Mouse (Mus musculus): ENCODE data around the gene Hat1. TPM values are rescaled to one million over a fixed set of nuclear protein-coding genes. Genes with fewer than 3 reads are reported as not detected.

The Hat1 gene
- polyA plus RNA-seq, 1 experiment = 6.3 TPM

DNA sequence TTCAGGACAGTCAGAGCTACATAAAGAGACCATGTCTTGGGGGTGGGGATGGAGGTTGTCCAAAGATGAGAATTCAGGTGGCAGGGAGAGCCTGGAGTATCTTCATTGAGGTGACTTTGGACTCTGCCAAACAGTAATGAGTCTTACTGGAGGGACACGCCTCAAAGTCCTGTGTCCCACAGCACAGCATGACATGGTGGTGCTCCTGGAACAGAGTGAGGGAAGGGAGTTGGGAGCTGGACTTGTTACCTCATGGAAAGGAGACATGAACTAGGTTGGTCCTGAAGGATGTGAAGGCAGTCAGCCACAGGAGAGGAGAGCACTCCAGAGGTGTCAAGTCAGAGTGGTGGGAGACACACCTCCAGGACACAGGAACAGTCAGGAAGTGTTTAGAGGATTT is 70.9 kb downstream of the Hat1 start:
- DNase-seq (ENCODE audit: low read depth, low spot score) = no peak
- WGBS = 69% methylated on average over 1 of the region's 1 CpGs

DNA sequence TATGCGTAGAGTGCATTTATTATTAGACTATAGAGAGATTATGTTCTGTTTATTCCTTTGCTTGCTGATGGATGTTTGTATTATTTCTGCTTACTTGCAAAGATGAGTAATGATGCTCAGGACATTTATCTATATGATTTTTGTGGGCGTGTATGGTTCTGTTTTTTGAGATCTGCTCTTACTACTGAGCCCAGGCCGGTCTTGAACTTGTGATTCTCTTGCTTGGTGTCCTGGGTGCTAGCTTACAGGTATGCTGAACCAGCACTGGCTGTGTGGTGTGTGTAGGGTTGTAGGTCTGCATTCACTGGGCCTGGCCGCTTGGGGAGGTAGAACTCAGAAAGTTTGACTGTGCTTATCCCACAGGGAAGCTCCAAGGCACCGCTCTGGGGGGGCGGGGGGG is 72.4 kb downstream of the Hat1 start:
- 86% methylated on average over 6 of the region's 6 CpGs for WGBS
- DNase-seq (ENCODE audit: low read depth, low spot score) = no peak

DNA sequence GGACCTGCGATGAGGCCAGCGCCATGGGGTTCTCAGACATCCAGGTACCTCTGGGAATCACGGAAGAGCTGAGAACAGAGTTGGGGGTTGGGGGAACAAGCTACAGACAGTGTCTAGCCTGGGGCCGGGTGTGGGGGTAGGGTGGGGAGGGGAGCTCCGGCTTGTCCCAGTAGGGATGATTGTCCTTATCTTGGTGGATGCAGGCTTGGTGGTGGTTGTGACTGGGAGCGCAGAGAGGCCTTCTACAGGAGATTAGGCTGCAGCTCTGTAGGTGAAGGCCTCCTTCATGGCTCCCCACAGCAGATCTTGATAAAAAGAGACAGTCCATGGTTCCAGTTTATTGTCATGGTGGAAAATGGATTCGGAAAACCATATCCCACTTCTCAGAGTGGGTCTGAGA is 72.8 kb downstream of the Hat1 start:
- no peak for DNase-seq (ENCODE audit: low read depth, low spot score)
- 81% methylated on average over 7 of the region's 7 CpGs for WGBS

- 85% methylated on average over 4 of the region's 4 CpGs for WGBS
- DNase-seq (ENCODE audit: low read depth, low spot score) = no peak
These were observed 73.3 kb downstream of the Hat1 start for GRCm38 (mm10) chr2:71462066-71462465.

DNA sequence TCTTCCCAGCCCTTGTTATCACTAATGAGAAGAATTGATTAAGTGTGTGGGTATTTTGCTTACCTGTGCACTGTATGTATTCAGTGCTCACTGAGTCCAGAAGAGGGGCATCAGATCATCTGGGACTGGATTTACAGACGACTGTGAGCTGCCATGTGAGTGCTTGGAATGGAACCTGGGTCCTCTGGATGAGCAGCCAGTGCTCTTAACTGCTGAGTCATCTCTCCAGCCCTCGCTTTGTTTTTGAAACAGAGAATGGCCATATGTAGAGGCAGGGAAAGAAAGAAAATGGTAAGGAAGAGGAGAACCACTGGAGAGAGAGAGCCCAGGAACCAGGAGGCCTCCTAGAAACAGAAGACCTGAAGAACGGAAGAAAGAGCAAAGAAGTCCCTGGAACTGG is 73.8 kb downstream of the Hat1 start:
- 80% methylated on average over 3 of the region's 3 CpGs for WGBS
- no peak for DNase-seq (ENCODE audit: low read depth, low spot score)

GRCm38 (mm10) chr2:71466103-71466502 is 77.3 kb downstream of the Hat1 start:
- 47% methylated on average over 6 of the region's 6 CpGs for WGBS
- no peak for DNase-seq (ENCODE audit: low read depth, low spot score)

GRCm38 (mm10) chr2:71466861-71467450 is 78.2 kb downstream of the Hat1 start:
- no peak for DNase-seq (ENCODE audit: low read depth, low spot score)
- 80% methylated on average over 11 of the region's 11 CpGs for WGBS

GRCm38 (mm10) chr2:71471094-71471493 is 82.3 kb downstream of the Hat1 start:
- WGBS = 90% methylated on average over 6 of the region's 6 CpGs
- no peak for DNase-seq (ENCODE audit: low read depth, low spot score)

- WGBS = 64% methylated on average over 7 of the region's 7 CpGs
- DNase-seq (ENCODE audit: low read depth, low spot score) = no peak
These were observed 85.1 kb downstream of the Hat1 start for GRCm38 (mm10) chr2:71473830-71474229.

- 73% methylated on average over 7 of the region's 7 CpGs for WGBS
- DNase-seq (ENCODE audit: low read depth, low spot score) = no peak
These were observed 85.6 kb downstream of the Hat1 start for GRCm38 (mm10) chr2:71474345-71474744.

DNA sequence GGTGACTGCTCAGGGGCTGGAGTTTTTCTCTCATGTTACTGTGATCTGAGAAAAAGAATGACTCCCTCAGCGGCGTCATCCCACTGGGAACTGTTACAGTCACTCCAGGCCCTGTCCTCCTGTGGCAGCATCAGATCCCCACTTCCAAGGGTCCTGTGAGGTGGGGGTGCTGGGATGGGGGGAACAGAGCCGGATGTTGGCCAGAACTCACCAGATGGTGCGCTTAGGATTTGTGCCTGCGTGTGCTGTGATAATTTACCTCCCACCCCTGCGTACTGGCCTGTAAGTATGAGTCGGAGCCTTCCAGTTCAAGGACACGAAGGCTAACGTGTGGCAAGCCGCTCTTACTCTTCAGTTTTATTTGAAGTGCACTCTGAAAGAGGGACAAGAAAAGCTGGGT is 86.6 kb downstream of the Hat1 start:
- DNase-seq (ENCODE audit: low read depth, low spot score) = no peak
- WGBS = 85% methylated on average over 10 of the region's 10 CpGs

DNA sequence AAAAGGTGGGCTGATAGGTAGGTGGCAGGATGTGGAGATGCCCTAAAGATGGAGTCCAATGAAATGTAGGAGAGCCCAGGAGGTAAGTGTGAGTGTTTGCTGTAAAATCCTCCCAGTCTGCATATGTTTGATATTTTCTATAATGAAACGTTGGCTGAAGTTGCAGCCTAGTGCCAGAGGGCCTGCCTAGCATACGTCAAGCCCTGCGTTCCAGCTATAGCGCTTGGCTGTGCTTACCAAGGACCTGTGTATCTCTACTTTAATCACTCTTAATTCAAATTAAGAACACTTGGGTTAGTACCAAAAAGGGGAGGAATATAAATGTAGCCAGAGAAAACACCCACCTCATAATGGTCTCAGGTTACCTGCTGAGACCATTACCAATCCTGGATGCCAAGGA is 87.0 kb downstream of the Hat1 start:
- WGBS = 95% methylated on average over 4 of the region's 4 CpGs
- no peak for DNase-seq (ENCODE audit: low read depth, low spot score)

- no peak for DNase-seq (ENCODE audit: low read depth, low spot score)
These were observed 89.0 kb downstream of the Hat1 start for GRCm38 (mm10) chr2:71477787-71478186.

- WGBS = 76% methylated on average over 7 of the region's 7 CpGs
- DNase-seq (ENCODE audit: low read depth, low spot score) = no peak
These were observed 91.2 kb downstream of the Hat1 start for GRCm38 (mm10) chr2:71479917-71480316.

DNA sequence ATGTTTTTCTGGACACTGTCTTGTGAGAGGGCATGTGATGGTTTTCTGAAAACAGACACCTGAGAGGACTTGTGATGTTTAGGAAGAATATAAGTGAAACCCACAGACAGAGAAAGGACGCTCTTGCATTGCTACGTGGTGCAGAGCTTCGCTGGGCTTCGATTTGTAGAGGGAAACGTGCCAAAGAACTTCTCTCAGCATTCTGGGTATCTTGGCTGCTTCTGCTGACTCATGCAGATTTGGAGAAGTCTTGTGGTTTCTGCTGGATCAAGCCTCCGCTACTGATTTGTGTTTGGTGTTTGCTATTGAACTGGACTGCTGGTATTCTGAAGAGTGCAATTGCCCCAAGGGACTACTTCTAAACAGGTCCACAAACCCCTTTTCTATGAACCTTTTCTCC is 93.1 kb downstream of the Hat1 start:
- 73% methylated on average over 6 of the region's 6 CpGs for WGBS
- no peak for DNase-seq (ENCODE audit: low read depth, low spot score)

- no peak for DNase-seq (ENCODE audit: low read depth, low spot score)
- 72% methylated on average over 10 of the region's 10 CpGs for WGBS
These were observed 94.4 kb downstream of the Hat1 start for GRCm38 (mm10) chr2:71483046-71483716.

DNA sequence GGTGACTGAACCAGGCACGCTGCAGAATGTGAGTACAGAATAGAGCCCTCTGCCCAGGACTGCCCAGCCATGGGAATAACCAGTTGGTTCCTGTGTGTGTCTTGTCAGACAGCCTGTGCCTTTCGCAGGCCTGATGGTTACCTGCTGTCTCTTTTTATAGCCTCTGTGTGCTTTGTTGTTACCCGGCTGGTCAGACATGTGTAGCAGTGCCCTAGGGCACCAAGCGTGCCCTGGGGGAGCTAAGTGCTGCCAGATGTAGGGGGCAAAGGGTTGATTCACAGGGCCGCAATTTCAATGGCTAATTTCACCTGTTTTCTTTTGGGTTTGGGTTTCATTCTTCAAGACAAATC is 94.9 kb downstream of the Hat1 start:
- no peak for DNase-seq (ENCODE audit: low read depth, low spot score)
- WGBS = 77% methylated on average over 5 of the region's 5 CpGs

Other genes starting within 250 kb of the Hat1 start
- gene Dync1i2, start 177.3 kb upstream of the Hat1 start, polyA plus RNA-seq (2012; rRNA removed) = 20.7 and 21.5 TPM in 2 replicates
- 19.7 and 19.8 TPM in 2 replicates for gene Slc25a12, start 21.2 kb upstream of the Hat1 start, polyA plus RNA-seq (2012; rRNA removed)
- gene Metap1d, start 64.3 kb downstream of the Hat1 start, polyA plus RNA-seq (2012; rRNA removed) = 12.7 and 15.6 TPM in 2 replicates
- 0.25 and 0.36 TPM in 2 replicates for gene Dlx1, start 139.2 kb downstream of the Hat1 start, polyA plus RNA-seq (2012; rRNA removed)
- gene Dlx2, start 157.8 kb downstream of the Hat1 start, polyA plus RNA-seq (2012; rRNA removed) = 0.08 and 0.17 TPM in 2 replicates

All from large intestine, adult 2 months (tissue).